ENCODE assay signal across 14 mouse cellular contexts in the genomic region with DNA sequence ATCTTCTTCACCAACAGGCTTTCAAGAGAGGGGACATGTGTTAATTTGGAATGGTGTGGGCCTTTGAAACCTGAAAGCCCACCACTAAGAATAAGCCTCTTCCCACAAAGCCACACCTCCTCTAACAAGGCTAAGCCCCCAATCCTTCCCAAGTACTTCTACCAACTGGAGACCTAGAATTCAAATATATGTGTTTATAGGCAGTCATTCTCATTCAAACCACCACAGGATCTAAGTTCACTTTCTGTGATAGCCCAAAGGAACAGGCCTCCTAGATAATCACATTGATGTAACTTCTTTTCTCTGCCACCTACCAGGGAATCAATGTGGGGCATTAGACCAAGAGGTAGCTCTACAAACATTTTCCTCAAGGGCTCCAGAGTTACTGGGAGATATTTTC. TPM values are rescaled to one million over a fixed set of nuclear protein-coding genes. Genes with fewer than 3 reads are reported as not detected.
"Had no signal": no experiment of that assay in that cellular context is flagged by ENCODE, and none has a peak within 500 bp of the region (broad histone marks: within the 10 kb centered on the region; RNA-seq: fewer than 3 reads in every experiment).

TSS of gene Rhox3f (plus strand) at position 301 of the 400 bp plus-strand sequence.

RNA-seq across cellular contexts. Expression of gene Rhox3f, which starts in this region (rescaled TPM):
- total RNA-seq: neutrophil, adult 5-6 weeks had no signal
- polyA plus RNA-seq: neural tube, embryonic 12.5 days; neural tube, embryonic 13.5 days; neural tube, embryonic 14.5 days; neural tube, embryonic 15.5 days; small intestine, adult 2 months; spleen, adult 2 months; stomach, embryonic 14.5 days; stomach, embryonic 15.5 days; stomach, embryonic 16.5 days; stomach, postnatal 0 days; thymus, adult 2 months; thymus, postnatal 0 days; urinary bladder, adult 2 months had no signal
